Mouse (Mus musculus) ES-E14 (cell line): ENCODE measurements around the gene Lrrc14b. TPM values are rescaled to one million over a fixed set of nuclear protein-coding genes. Genes with fewer than 3 reads are reported as not detected.

ENCODE experiments used
- DNase-seq: peaks from one replicate; pipeline ENCODE4 v3.0.0-alpha.2; 2013; ENCODE audit warnings: low read depth, low spot score
- H3K27ac ChIP-seq: 2 replicates; pipeline ENCODE4 v1.5.1; 2012; ENCODE audit warnings: low read depth, mild to moderate bottlenecking, low read length, moderate library complexity, mixed read lengths; ENCODE audit not compliant: poor library complexity, insufficient read depth, severe bottlenecking
- H3K36me3 ChIP-seq: 2 replicates; pipeline ENCODE4 v1.6.1; 2012; ENCODE audit warnings: mild to moderate bottlenecking, low read length, moderate library complexity, mixed read lengths; ENCODE audit not compliant: control insufficient read depth, poor library complexity, insufficient read depth, severe bottlenecking
- H3K4me1 ChIP-seq, 2 experiments: fragments of 150-350 bp in 1 of 2; sonication (generic) in 1 of 2; 2 replicates each; pipeline ENCODE4 v1.6.1; 2012; ENCODE audit warnings: low read length in 2 of 2, mild to moderate bottlenecking in 1 of 2, mixed read lengths in 1 of 2; ENCODE audit not compliant: control insufficient read depth in 2 of 2, insufficient read depth in 2 of 2, poor library complexity in 1 of 2
- H3K4me3 ChIP-seq, 2 experiments: fragments of 150-350 bp in 1 of 2; sonication (generic) in 1 of 2; 2 replicates each; pipeline ENCODE4 v1.5.1; 2012; ENCODE audit warnings: low read length in 2 of 2, low read depth in 1 of 2, mild to moderate bottlenecking in 1 of 2, mixed read lengths in 1 of 2; ENCODE audit not compliant: insufficient read depth in 1 of 2, poor library complexity in 1 of 2, severe bottlenecking in 1 of 2
- H3K9ac ChIP-seq: 2 replicates; pipeline ENCODE4 v1.6.1; 2012; ENCODE audit warnings: low read depth, mild to moderate bottlenecking, low read length, mixed read lengths; ENCODE audit not compliant: poor library complexity, insufficient read depth, severe bottlenecking
- H3K9me3 ChIP-seq: fragments of 150-350 bp; sonication (generic); 2 replicates; pipeline ENCODE4 v1.6.1; 2012; ENCODE audit warnings: low read depth, mild to moderate bottlenecking, low read length; ENCODE audit not compliant: control insufficient read depth, insufficient read depth
- CHD2 ChIP-seq: IDR thresholded peaks from 2 replicates; pipeline ENCODE4 v1.6.1; 2014; ENCODE audit warnings: mild to moderate bottlenecking, low read depth, low read length, inconsistent platforms
- HCFC1 ChIP-seq: IDR thresholded peaks from 2 replicates; pipeline ENCODE4 v1.6.1; 2012; ENCODE audit warnings: low read length, inconsistent platforms, borderline replicate concordance; ENCODE audit not compliant: insufficient read depth
- MAFK ChIP-seq: IDR thresholded peaks from 2 replicates; pipeline ENCODE4 v1.6.1; 2014; ENCODE audit warnings: mild to moderate bottlenecking, low read depth, low read length, inconsistent platforms; ENCODE audit not compliant: insufficient read depth
- ZC3H11A ChIP-seq: IDR thresholded peaks from 2 replicates; pipeline ENCODE4 v1.6.1; 2012; ENCODE audit warnings: low read depth, mild to moderate bottlenecking, inconsistent platforms, low read length, borderline replicate concordance
- ZNF384 ChIP-seq: IDR thresholded peaks from 2 replicates; pipeline ENCODE4 v1.6.1; 2012; ENCODE audit warnings: low read depth, low read length, inconsistent platforms
- in situ Hi-C, 2 experiments: fragments of 600-800 bp; cut with MboI; formaldehyde crosslinking; loops; one replicate each; pipeline ENCODE4 v1.15.1; 2025; ENCODE audit warnings: low sequenced_read_pairs in 2 of 2, inconsistent platforms in 1 of 2; ENCODE audit not compliant: unreplicated experiment in 2 of 2
- total RNA-seq: library from RNA; depleted of rRNA; stranded (reverse); fragments of 300-350 nt; gene quantifications from 2 replicates; pipeline ENCODE4 v1.2.3, GENCODE M21; 2012; rRNA removed

Gene Lrrc14b
- total RNA-seq: 0.22 and 0.32 TPM in 2 replicates

GRCm38 (mm10) chr13:74363859-74364235, at the start of gene Lrrc14b:
Gene Lrrc14b (minus strand): TSS chr13:74364005.
- Histone ChIP-seq H3K9ac (no peak within 1 kb of the TSS), H3K36me3 (peaks cover 4% of the 10 kb centered on the region), H3K4me1 (peaks cover 0 to 3% of the 10 kb centered on the region in 2 experiments; a peak in 1 of 4 replicates), H3K27ac (no peak within 1 kb of the TSS), H3K9me3 (no peaks in the 10 kb centered on the region), H3K4me3 (no peak within 1 kb of the TSS)
- TF ChIP-seq MAFK: no peak
- no peak for TF ChIP-seq HCFC1
- TF ChIP-seq ZC3H11A: no peak
- no peak for TF ChIP-seq CHD2
- no peak for TF ChIP-seq ZNF384
- in situ Hi-C loops: no loop called here
- DNase-seq: no peak

- TF ChIP-seq HCFC1: no peak
- 0 out of 2 replicates have a peak, but pooled peaks have one; percentile 7 for TF ChIP-seq ZNF384
- no peak for TF ChIP-seq MAFK
- TF ChIP-seq CHD2: no peak; the same call in 1 of the 2 replicates
- TF ChIP-seq ZC3H11A: no peak
- peaks cover 0 to 2% of the 10 kb centered on the region in 2 experiments; a peak in 1 of 4 replicates for H3K4me1 ChIP-seq
- peak within 1 kb of the TSS; percentile 84 for H3K27ac ChIP-seq
- H3K4me3 ChIP-seq: peak within 1 kb of the TSS; percentile 57 to 68
- in situ Hi-C loops: no loop called here
- no peaks in the 10 kb centered on the region for H3K9me3 ChIP-seq
- DNase-seq: peak; percentile 88
- peak within 1 kb of the TSS; percentile 70 for H3K9ac ChIP-seq
- H3K36me3 ChIP-seq: no peaks in the 10 kb centered on the region
Observed at GRCm38 (mm10) chr13:74399298-74399839, 35.6 kb upstream of the Lrrc14b start, which contains the start of gene Ftl1-ps1. Gene Ftl1-ps1 (plus strand): TSS chr13:74399694.

GRCm38 (mm10) chr13:74391156-74391555, 27.4 kb upstream of the Lrrc14b start:
- H3K36me3 ChIP-seq: no peaks in the 10 kb centered on the region
- no peak for DNase-seq
- no peaks in the 10 kb centered on the region; a peak in 1 of 4 replicates for H3K4me1 ChIP-seq
- H3K27ac ChIP-seq: no peak overlapping the region
- no peak overlapping the region for H3K9ac ChIP-seq
- in situ Hi-C loops: no loop called here
- TF ChIP-seq CHD2: no peak
- no peak for TF ChIP-seq HCFC1
- TF ChIP-seq ZNF384: no peak
- TF ChIP-seq ZC3H11A: no peak
- no peak for TF ChIP-seq MAFK
- no peaks in the 10 kb centered on the region for H3K9me3 ChIP-seq
- H3K4me3 ChIP-seq: no peak overlapping the region

GRCm38 (mm10) chr13:74390371-74390990, 26.7 kb upstream of the Lrrc14b start, which contains the start of gene Zfp72:
Gene Zfp72 (minus strand): TSS chr13:74390836.
- Histone ChIP-seq H3K4me3 (peak within 1 kb of the TSS; percentile 77 to 96), H3K9ac (peak within 1 kb of the TSS; percentile 69), H3K4me1 (no peaks in the 10 kb centered on the region; a peak in 1 of 4 replicates), H3K36me3 (no peaks in the 10 kb centered on the region), H3K9me3 (no peaks in the 10 kb centered on the region), H3K27ac (0 out of 2 replicates have a peak within 1 kb of the TSS, but pooled peaks have one; percentile 7)
- DNase-seq: peak; percentile 62
- TF ChIP-seq HCFC1: peak; percentile 90
- TF ChIP-seq ZC3H11A: no peak
- in situ Hi-C loops: no loop called here
